Mouse (Mus musculus): ENCODE data around the gene Gm9837.

The Gm9837 gene

GRCm38 (mm10) chr11:53425711-53426255, 44.5 kb downstream of the Gm9837 start:
- no peak for DNase-seq (ENCODE audit: low spot score)

- DNase-seq (ENCODE audit: low spot score): no peak
Observed at GRCm38 (mm10) chr11:53425251-53425650, 45.0 kb downstream of the Gm9837 start.

GRCm38 (mm10) chr11:53424826-53425225, 45.5 kb downstream of the Gm9837 start:
- no peak for DNase-seq (ENCODE audit: low spot score)

- DNase-seq (ENCODE audit: low spot score): no peak
Observed at GRCm38 (mm10) chr11:53423036-53423435, 47.2 kb downstream of the Gm9837 start, which contains the start of gene Leap2. Leap2 (minus strand) TSS chr11:53423170.

All from T-cell, adult 2 months (primary cell).